Mouse (Mus musculus) hindbrain, embryonic 12.5 days (tissue): ENCODE measurements at regions not wholly inside any gene's neighbourhood (a gene's known extent, or its start where the extent isn't known, plus 50 kb on each side); places are given as distances from the start of the nearest gene placed in this dataset.

Experiments
- ATAC-seq: fragments of 200-750 bp; cut with Nextera tagmentation; 2 replicates; pipeline ENCODE4 v1.8.0; 2017; ENCODE audit warnings: moderate TSS enrichment; ENCODE audit not compliant: low FRiP score
- H3K27ac ChIP-seq: fragments of 300-500 bp; sonication (generic); 2 replicates; pipeline ENCODE4 v1.5.1; 2016; ENCODE audit warnings: mild to moderate bottlenecking
- H3K27me3 ChIP-seq: fragments of 300-500 bp; sonication (generic); 2 replicates; pipeline ENCODE4 v1.6.1; 2016; ENCODE audit warnings: mild to moderate bottlenecking
- H3K36me3 ChIP-seq: fragments of 300-500 bp; sonication (generic); 2 replicates; pipeline ENCODE4 v1.6.1; 2016; ENCODE audit warnings: mild to moderate bottlenecking
- H3K4me1 ChIP-seq: fragments of 300-500 bp; sonication (generic); 2 replicates; pipeline ENCODE4 v1.6.1; 2016
- H3K4me2 ChIP-seq: fragments of 300-500 bp; sonication (generic); replicated peaks from 2 replicates; pipeline ENCODE4 v1.6.1; 2016; ENCODE audit warnings: mild to moderate bottlenecking
- H3K4me3 ChIP-seq: fragments of 300-500 bp; sonication (generic); 2 replicates; pipeline ENCODE4 v1.5.1; 2016; ENCODE audit warnings: mild to moderate bottlenecking
- H3K9ac ChIP-seq: fragments of 300-500 bp; sonication (generic); 2 replicates; pipeline ENCODE4 v1.6.1; 2016; ENCODE audit warnings: mild to moderate bottlenecking, moderate library complexity
- H3K9me3 ChIP-seq: fragments of 300-500 bp; sonication (generic); replicated peaks from 2 replicates; pipeline ENCODE4 v1.6.1; 2016; ENCODE audit warnings: mild to moderate bottlenecking
- WGBS: fragments of 180-500 bp; shearing (Covaris S2); methylation state at CpG from one replicate; pipeline ENCODE4 v1.1.7; 2016; 5-methylcytosine and 5-hydroxymethylcytosine counted together

- ATAC-seq: no peak
- H3K27ac ChIP-seq: no peak overlapping the region
These were observed 124.7 kb downstream of the 4930564D02Rik start for GRCm38 (mm10) chr3:105191303-105191702.

GRCm38 (mm10) chr3:105191830-105192229 is 125.2 kb downstream of the 4930564D02Rik start:
- no peak overlapping the region for H3K9ac ChIP-seq
- no peak overlapping the region for H3K4me2 ChIP-seq
- no peak overlapping the region for H3K27ac ChIP-seq
- no peaks in the 10 kb centered on the region for H3K27me3 ChIP-seq
- no peak for ATAC-seq
- H3K4me3 ChIP-seq: no peak overlapping the region
- H3K4me1 ChIP-seq: peaks cover 6% of the 10 kb centered on the region; the same call in 1 of the 2 replicates
- no peaks in the 10 kb centered on the region for H3K9me3 ChIP-seq
- no peaks in the 10 kb centered on the region for H3K36me3 ChIP-seq
- 49% methylated on average over 7 of the region's 7 CpGs for WGBS

More at GRCm38 (mm10) chr3:105191303-105191702, 124.7 kb downstream of the 4930564D02Rik start:
- H3K4me1 ChIP-seq: peaks cover 6% of the 10 kb centered on the region; the same call in 1 of the 2 replicates
- H3K9ac ChIP-seq: no peak overlapping the region
- no peaks in the 10 kb centered on the region for H3K36me3 ChIP-seq
- no peak overlapping the region for H3K4me3 ChIP-seq
- no peak overlapping the region for H3K4me2 ChIP-seq
- WGBS: 80% methylated on average over 7 of the region's 7 CpGs
- no peaks in the 10 kb centered on the region for H3K27me3 ChIP-seq
- H3K9me3 ChIP-seq: no peaks in the 10 kb centered on the region

DNA sequence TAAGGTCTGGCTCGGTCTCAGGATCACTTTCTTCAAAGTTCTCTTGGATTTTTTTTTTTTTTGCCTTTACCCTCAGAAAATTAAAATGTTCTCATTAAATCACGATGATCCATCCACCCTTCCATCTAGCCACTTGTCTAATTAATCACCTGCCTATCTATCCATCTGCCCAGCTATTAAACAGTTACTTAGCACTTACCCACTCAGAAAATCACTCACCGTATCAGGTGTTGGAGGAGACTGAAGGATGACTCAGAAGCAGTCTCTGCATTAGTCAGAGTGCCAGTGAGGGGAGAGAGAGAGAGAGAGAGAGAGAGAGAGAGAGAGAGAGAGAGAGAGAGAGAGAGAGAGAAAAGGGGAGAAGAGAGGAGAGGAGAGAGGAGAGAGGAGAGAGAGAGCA is 134.1 kb downstream of the 4930564D02Rik start:
- Histone ChIP-seq H3K27ac (no peak overlapping the region), H3K4me1 (no peaks in the 10 kb centered on the region), H3K27me3 (no peaks in the 10 kb centered on the region), H3K9ac (no peak overlapping the region), H3K4me2 (no peak overlapping the region), H3K4me3 (no peak overlapping the region), H3K9me3 (no peaks in the 10 kb centered on the region), H3K36me3 (no peaks in the 10 kb centered on the region)
- 86% methylated on average over 3 of the region's 3 CpGs for WGBS
- ATAC-seq: no peak

GRCm38 (mm10) chr3:105209164-105209563 is 142.5 kb downstream of the 4930564D02Rik start:
- Histone ChIP-seq H3K4me3 (no peak overlapping the region), H3K4me1 (no peaks in the 10 kb centered on the region), H3K4me2 (no peak overlapping the region), H3K27me3 (no peaks in the 10 kb centered on the region), H3K9me3 (no peaks in the 10 kb centered on the region), H3K36me3 (no peaks in the 10 kb centered on the region), H3K9ac (no peak overlapping the region), H3K27ac (no peak overlapping the region)
- 45% methylated on average over 5 of the region's 5 CpGs for WGBS
- ATAC-seq: no peak

DNA sequence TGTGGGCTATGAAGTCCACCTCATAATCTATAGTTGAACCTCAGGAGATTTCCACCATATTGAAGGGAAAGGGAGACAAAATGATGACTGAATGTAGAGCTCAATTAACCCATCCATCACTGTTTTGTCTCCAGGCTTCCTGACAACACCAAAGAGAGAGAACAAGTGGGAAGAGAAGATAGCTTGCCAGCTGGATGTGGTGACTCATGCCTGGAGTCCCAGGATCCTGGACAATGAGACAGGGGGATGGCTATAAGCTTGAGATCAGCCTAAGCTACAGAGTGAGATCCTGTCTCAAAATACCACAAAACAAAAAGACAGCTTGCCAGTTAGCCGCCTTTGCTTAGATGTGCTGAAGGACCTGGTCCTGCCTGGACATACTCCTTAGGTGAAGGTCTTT is 144.4 kb downstream of the 4930564D02Rik start:
- H3K4me2 ChIP-seq: no peak overlapping the region
- no peaks in the 10 kb centered on the region for H3K9me3 ChIP-seq
- H3K4me1 ChIP-seq: no peaks in the 10 kb centered on the region
- ATAC-seq: no peak
- H3K27ac ChIP-seq: no peak overlapping the region
- no peaks in the 10 kb centered on the region for H3K36me3 ChIP-seq
- 93% methylated on average over 1 of the region's 1 CpGs for WGBS
- no peaks in the 10 kb centered on the region for H3K27me3 ChIP-seq
- H3K4me3 ChIP-seq: no peak overlapping the region
- no peak overlapping the region for H3K9ac ChIP-seq

DNA sequence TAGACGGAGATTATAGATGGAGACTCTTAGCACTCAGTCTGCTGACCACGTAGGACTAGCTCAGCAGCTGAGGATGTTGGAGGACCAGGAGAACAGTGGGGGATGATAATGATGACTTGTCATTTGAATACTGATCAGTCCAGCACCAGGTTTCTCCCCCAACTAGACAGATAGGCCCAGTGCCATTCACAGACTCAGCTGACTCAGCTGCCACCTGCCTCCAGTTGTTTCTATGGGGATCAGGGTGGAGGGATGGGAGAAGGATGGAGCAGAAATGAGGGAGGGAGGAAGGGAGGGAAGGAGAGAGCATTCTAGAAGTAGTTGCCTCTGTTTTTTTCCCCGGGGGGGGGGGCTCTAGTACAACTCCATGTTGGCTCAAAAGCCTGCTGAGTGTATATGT is 145.1 kb downstream of the 4930564D02Rik start:
- no peaks in the 10 kb centered on the region for H3K4me1 ChIP-seq
- no peak overlapping the region for H3K4me3 ChIP-seq
- 80% methylated on average over 3 of the region's 3 CpGs for WGBS
- no peak overlapping the region for H3K4me2 ChIP-seq
- H3K27me3 ChIP-seq: no peaks in the 10 kb centered on the region
- no peak for ATAC-seq
- H3K9ac ChIP-seq: no peak overlapping the region
- H3K36me3 ChIP-seq: no peaks in the 10 kb centered on the region
- H3K9me3 ChIP-seq: no peaks in the 10 kb centered on the region
- no peak overlapping the region for H3K27ac ChIP-seq

- no peak overlapping the region for H3K4me2 ChIP-seq
- H3K4me3 ChIP-seq: no peak overlapping the region
- H3K4me1 ChIP-seq: no peaks in the 10 kb centered on the region
- H3K9me3 ChIP-seq: no peaks in the 10 kb centered on the region
- WGBS: 51% methylated on average over 4 of the region's 4 CpGs
- no peak for ATAC-seq
- no peak overlapping the region for H3K9ac ChIP-seq
- H3K27ac ChIP-seq: no peak overlapping the region
- no peaks in the 10 kb centered on the region for H3K36me3 ChIP-seq
- H3K27me3 ChIP-seq: no peaks in the 10 kb centered on the region
These were observed 148.2 kb downstream of the 4930564D02Rik start for GRCm38 (mm10) chr3:105214867-105215266.

GRCm38 (mm10) chr3:105215729-105216128 is 149.1 kb downstream of the 4930564D02Rik start:
- no peaks in the 10 kb centered on the region for H3K36me3 ChIP-seq
- no peak overlapping the region for H3K27ac ChIP-seq
- WGBS: 39% methylated on average over 7 of the region's 7 CpGs
- no peak for ATAC-seq
- H3K9ac ChIP-seq: no peak overlapping the region
- no peak overlapping the region for H3K4me3 ChIP-seq
- H3K4me1 ChIP-seq: no peaks in the 10 kb centered on the region
- no peaks in the 10 kb centered on the region for H3K27me3 ChIP-seq
- no peak overlapping the region for H3K4me2 ChIP-seq
- H3K9me3 ChIP-seq: no peaks in the 10 kb centered on the region

- ATAC-seq: no peak
- WGBS: 65% methylated on average over 3 of the region's 3 CpGs
These were observed 153.0 kb downstream of the 4930564D02Rik start for GRCm38 (mm10) chr3:105219630-105220029.

GRCm38 (mm10) chr3:105220641-105221040 is 154.0 kb downstream of the 4930564D02Rik start:
- Histone ChIP-seq H3K36me3 (no peaks in the 10 kb centered on the region), H3K9me3 (no peaks in the 10 kb centered on the region), H3K9ac (no peak overlapping the region), H3K4me2 (no peak overlapping the region), H3K27ac (no peak overlapping the region), H3K27me3 (no peaks in the 10 kb centered on the region), H3K4me1 (0 out of 2 replicates have a peak, but pooled peaks cover 3% of the 10 kb centered on the region), H3K4me3 (no peak overlapping the region)
- WGBS: 78% methylated on average over 1 of the region's 1 CpGs
- ATAC-seq: no peak

More at GRCm38 (mm10) chr3:105219630-105220029, 153.0 kb downstream of the 4930564D02Rik start:
- H3K27me3 ChIP-seq: no peaks in the 10 kb centered on the region
- H3K9me3 ChIP-seq: no peaks in the 10 kb centered on the region
- no peak overlapping the region for H3K4me3 ChIP-seq
- no peaks in the 10 kb centered on the region for H3K36me3 ChIP-seq
- no peaks in the 10 kb centered on the region for H3K4me1 ChIP-seq
- H3K9ac ChIP-seq: no peak overlapping the region
- no peak overlapping the region for H3K27ac ChIP-seq
- no peak overlapping the region for H3K4me2 ChIP-seq

DNA sequence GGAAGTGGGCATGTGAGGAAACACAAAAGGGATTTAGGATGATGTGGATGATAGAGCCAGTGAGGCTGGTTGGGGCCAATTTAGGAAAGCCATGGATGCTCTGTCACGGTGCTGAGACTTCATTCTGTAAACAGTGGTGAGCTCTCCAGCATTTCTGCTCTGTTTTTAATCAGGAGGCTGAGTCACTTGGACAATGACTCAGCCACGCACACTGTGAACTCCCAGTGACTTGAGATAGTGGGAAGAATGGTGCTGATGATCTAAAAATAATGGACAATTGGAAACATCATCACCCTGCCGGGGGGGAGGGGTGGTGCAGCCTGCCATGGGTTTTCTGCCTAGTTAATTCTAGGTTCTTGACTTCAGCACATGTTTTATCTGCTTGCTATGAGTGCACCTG is 156.3 kb downstream of the 4930564D02Rik start:
- H3K9me3 ChIP-seq: no peaks in the 10 kb centered on the region

GRCm38 (mm10) chr3:105223671-105224070 is 157.0 kb downstream of the 4930564D02Rik start:
- Histone ChIP-seq H3K27ac (no peak overlapping the region), H3K4me3 (no peak overlapping the region), H3K9me3 (no peaks in the 10 kb centered on the region), H3K36me3 (no peaks in the 10 kb centered on the region), H3K27me3 (no peaks in the 10 kb centered on the region), H3K9ac (no peak overlapping the region), H3K4me2 (no peak overlapping the region), H3K4me1 (0 out of 2 replicates have a peak, but pooled peaks cover 5% of the 10 kb centered on the region)
- no peak for ATAC-seq
- WGBS: 51% methylated on average over 4 of the region's 4 CpGs

More for the DNA sequence above, 156.3 kb downstream of the 4930564D02Rik start:
- Histone ChIP-seq H3K27me3 (no peaks in the 10 kb centered on the region), H3K27ac (no peak overlapping the region), H3K4me3 (no peak overlapping the region), H3K4me1 (0 out of 2 replicates have a peak, but pooled peaks cover 5% of the 10 kb centered on the region), H3K9ac (no peak overlapping the region), H3K36me3 (no peaks in the 10 kb centered on the region), H3K4me2 (no peak overlapping the region)
- WGBS: 67% methylated on average over 3 of the region's 3 CpGs
- ATAC-seq: no peak

DNA sequence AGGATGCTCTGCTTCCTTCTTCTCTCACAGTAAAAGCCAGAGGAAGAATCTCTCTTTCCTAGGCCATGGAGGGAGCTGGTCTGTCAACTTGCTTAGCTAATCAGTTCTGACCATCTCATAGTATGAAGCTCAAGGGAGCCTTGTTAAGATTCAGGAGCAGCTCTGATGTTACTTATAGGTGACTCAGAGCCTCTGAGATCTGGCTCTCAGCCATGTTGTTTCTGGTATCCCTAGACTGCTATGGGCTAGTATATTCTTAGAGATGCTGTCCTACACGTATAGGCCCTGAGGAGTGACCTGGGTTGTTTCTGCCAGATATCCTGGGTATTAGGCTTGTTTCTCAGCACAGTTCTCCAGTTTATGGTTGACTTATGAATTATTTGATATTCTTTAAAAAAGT is 160.9 kb downstream of the 4930564D02Rik start:
- Histone ChIP-seq H3K27ac (no peak overlapping the region), H3K4me1 (0 out of 2 replicates have a peak, but pooled peaks cover 5% of the 10 kb centered on the region), H3K4me3 (no peak overlapping the region), H3K4me2 (no peak overlapping the region), H3K9me3 (no peaks in the 10 kb centered on the region), H3K27me3 (no peaks in the 10 kb centered on the region), H3K36me3 (no peaks in the 10 kb centered on the region), H3K9ac (no peak overlapping the region)
- 86% methylated on average over 1 of the region's 1 CpGs for WGBS
- ATAC-seq: no peak
